Mouse (Mus musculus): ENCODE measurements around the gene Satb2. TPM values are rescaled to one million over a fixed set of nuclear protein-coding genes. Genes with fewer than 3 reads are reported as not detected.

The Satb2 gene
- total RNA-seq, 2 experiments from 2014 or later, result 0.26 TPM; not detected in 1

GRCm38 (mm10) chr1:56938432-56938831 is 40.0 kb downstream of the Satb2 start:
- no peak for ATAC-seq (replicated peaks; ENCODE audit: low FRiP score, poor library complexity, severe bottlenecking)

- ATAC-seq (replicated peaks; ENCODE audit: low FRiP score, poor library complexity, severe bottlenecking), result no peak
Observed at GRCm38 (mm10) chr1:56936554-56936953, 41.9 kb downstream of the Satb2 start.

- no peak for ATAC-seq (replicated peaks; ENCODE audit: low FRiP score, poor library complexity, severe bottlenecking)
Observed at GRCm38 (mm10) chr1:56933821-56934220, 44.6 kb downstream of the Satb2 start.

- ATAC-seq (replicated peaks; ENCODE audit: low FRiP score, poor library complexity, severe bottlenecking), result no peak
Observed at GRCm38 (mm10) chr1:56930096-56930495, 48.4 kb downstream of the Satb2 start.

- no peak for ATAC-seq (replicated peaks; ENCODE audit: low FRiP score, poor library complexity, severe bottlenecking)
Observed at GRCm38 (mm10) chr1:56928731-56929130, 49.7 kb downstream of the Satb2 start.

- ATAC-seq (replicated peaks; ENCODE audit: low FRiP score, poor library complexity, severe bottlenecking), result no peak
Observed at GRCm38 (mm10) chr1:56920472-56920871, 58.0 kb downstream of the Satb2 start.

- no peak for ATAC-seq (replicated peaks; ENCODE audit: low FRiP score, poor library complexity, severe bottlenecking)
Observed at GRCm38 (mm10) chr1:56914279-56914678, 64.2 kb downstream of the Satb2 start.

- no peak for ATAC-seq (replicated peaks; ENCODE audit: low FRiP score, poor library complexity, severe bottlenecking)
Observed at GRCm38 (mm10) chr1:56900706-56901287, 77.7 kb downstream of the Satb2 start.

GRCm38 (mm10) chr1:56900187-56900586 is 78.3 kb downstream of the Satb2 start:
- no peak for ATAC-seq (replicated peaks; ENCODE audit: low FRiP score, poor library complexity, severe bottlenecking)

GRCm38 (mm10) chr1:56898606-56899396 is 79.6 kb downstream of the Satb2 start:
- ATAC-seq (replicated peaks; ENCODE audit: low FRiP score, poor library complexity, severe bottlenecking), result no peak

- ATAC-seq (replicated peaks; ENCODE audit: low FRiP score, poor library complexity, severe bottlenecking), result no peak
Observed at GRCm38 (mm10) chr1:56897492-56898180, 80.8 kb downstream of the Satb2 start.

- no peak for ATAC-seq (replicated peaks; ENCODE audit: low FRiP score, poor library complexity, severe bottlenecking)
Observed at GRCm38 (mm10) chr1:56896670-56897069, 81.8 kb downstream of the Satb2 start.

GRCm38 (mm10) chr1:56892766-56893165 is 85.7 kb downstream of the Satb2 start:
- no peak for ATAC-seq (replicated peaks; ENCODE audit: low FRiP score, poor library complexity, severe bottlenecking)

GRCm38 (mm10) chr1:56888939-56889338 is 89.5 kb downstream of the Satb2 start:
- no peak for ATAC-seq (replicated peaks; ENCODE audit: low FRiP score, poor library complexity, severe bottlenecking)

GRCm38 (mm10) chr1:56887524-56887923 is 90.9 kb downstream of the Satb2 start:
- no peak for ATAC-seq (replicated peaks; ENCODE audit: low FRiP score, poor library complexity, severe bottlenecking)

GRCm38 (mm10) chr1:56871485-56871884 is 107.0 kb downstream of the Satb2 start:
- no peak for ATAC-seq (replicated peaks; ENCODE audit: low FRiP score, poor library complexity, severe bottlenecking)

GRCm38 (mm10) chr1:56865246-56865645 is 113.2 kb downstream of the Satb2 start:
- ATAC-seq (replicated peaks; ENCODE audit: low FRiP score, poor library complexity, severe bottlenecking), result no peak

GRCm38 (mm10) chr1:56862799-56863198 is 115.7 kb downstream of the Satb2 start:
- ATAC-seq (replicated peaks; ENCODE audit: low FRiP score, poor library complexity, severe bottlenecking), result no peak

- no peak for ATAC-seq (replicated peaks; ENCODE audit: low FRiP score, poor library complexity, severe bottlenecking)
Observed at GRCm38 (mm10) chr1:56857202-56857601, 121.2 kb downstream of the Satb2 start.

GRCm38 (mm10) chr1:56850446-56850845 is 128.0 kb downstream of the Satb2 start:
- ATAC-seq (replicated peaks; ENCODE audit: low FRiP score, poor library complexity, severe bottlenecking), result no peak

- ATAC-seq (replicated peaks; ENCODE audit: low FRiP score, poor library complexity, severe bottlenecking), result no peak
Observed at GRCm38 (mm10) chr1:56846358-56846757, 132.1 kb downstream of the Satb2 start.

Data from erythroblast, adult 5-6 weeks (primary cell).